Mouse (Mus musculus): ENCODE data around the gene Cdk17.

Gene Cdk17

DNA sequence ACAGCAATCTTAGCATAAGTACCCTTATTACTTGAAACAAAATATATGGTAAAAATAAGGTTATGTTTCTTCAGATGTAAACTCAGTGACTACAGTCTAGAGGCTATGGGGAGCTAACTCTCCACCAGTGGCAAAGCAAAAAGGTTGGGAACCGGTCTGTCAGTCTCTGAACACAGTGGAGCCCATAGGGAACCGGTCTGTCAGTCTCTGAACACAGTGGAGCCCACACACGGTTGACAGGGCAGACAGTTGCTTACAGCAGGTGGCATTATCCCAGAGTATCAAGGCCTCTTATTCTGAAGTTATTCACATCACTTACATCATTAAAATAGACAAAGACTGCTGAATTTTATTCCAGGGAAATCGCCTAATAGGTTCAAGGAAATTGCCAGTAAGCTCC is 70.8 kb downstream of the Cdk17 start:
- DNase-seq (ENCODE audit: low spot score) = no peak

DNA sequence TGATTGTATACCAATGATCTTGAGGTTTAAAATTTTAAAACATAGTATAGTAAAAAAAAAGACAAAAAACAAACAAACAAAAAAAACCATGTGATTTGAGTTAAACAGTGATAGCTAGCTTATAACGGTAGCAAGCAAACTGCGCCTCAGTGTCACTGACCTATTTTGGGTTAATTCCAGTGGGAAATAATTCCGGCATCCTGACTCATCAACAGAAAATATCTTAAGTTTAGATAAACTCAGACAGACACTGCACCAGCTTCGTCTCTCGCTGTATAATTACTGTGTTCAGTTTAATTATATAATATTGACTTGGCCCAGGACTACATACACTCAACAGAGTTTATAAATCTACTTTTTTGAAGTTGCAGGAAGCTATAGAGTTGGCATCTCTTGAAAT is 71.2 kb downstream of the Cdk17 start:
- no peak for DNase-seq (ENCODE audit: low spot score)

DNA sequence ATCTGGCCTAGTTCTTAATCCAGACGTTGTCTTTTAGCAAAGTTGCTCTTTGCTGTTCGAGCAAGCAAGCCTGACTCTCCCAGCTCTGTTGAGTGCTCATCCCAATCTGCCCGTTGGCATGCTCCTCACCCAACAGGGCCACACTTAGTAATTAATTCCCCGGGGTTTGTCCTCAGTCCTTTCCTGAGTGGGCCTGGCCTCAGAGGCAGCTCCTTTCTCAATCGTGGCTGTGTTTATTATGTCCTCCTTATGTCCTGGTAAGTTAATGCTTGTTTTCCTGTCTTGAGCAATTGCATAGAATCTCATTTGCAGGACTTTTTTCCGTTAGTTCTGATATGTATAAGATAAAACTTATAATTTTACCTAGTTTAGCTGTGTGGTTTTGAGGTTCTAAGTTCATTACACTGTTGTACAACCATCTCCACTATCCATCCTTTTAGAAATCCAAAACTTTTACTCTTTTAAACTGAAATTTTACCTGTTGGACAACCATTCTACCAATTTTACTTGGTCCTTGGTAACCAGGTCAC is 73.1 kb downstream of the Cdk17 start:
- no peak for DNase-seq (ENCODE audit: low spot score)

DNA sequence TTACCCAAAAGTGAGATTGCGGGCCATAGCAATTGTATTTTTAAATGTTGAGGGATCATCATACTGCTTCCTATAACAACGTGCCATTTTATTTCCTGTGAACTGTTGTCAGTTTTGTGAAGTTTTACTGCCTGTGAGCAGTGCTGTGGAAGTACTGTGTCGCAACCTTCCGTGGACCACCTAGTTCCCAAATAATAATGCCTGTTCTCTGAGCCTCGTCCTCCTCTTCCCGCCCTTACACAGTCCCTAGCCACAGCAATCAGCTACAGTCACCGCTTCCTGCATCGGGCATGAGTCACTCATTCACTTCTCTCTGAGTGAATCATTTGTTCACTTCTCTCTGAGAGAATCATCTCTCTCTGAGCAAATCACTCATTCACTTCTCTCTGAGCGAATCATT is 74.0 kb downstream of the Cdk17 start:
- DNase-seq (ENCODE audit: low spot score) = no peak

DNA sequence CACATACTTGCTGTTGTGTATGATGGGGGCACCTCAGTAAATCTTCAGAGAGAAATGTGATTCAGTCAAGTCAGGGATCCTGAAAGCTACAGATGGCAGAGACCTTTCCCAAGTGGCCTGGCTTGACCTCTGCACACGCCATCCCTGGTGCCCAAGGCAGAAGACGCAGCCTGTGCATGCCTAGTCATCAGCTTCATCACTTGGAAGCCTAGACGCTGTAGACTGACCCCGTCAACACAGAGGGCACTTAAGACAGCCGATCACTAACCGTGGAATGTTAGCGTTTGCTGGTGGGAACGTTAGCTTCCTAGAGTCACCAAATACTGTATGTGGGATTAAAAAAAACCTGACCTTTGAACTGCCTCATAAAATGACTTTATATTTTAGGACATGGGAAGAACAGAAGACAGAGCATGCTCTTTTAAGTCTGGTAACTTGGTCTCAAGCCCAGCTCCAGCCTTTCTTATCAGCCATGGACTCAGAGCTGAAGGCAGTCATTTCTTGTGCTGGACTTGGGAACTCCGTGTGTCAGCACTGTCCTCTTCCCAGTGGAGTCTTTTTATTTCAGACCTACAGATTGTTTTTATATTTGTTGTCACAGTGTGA is 78.6 kb downstream of the Cdk17 start:
- no peak for DNase-seq (ENCODE audit: low spot score)

DNA sequence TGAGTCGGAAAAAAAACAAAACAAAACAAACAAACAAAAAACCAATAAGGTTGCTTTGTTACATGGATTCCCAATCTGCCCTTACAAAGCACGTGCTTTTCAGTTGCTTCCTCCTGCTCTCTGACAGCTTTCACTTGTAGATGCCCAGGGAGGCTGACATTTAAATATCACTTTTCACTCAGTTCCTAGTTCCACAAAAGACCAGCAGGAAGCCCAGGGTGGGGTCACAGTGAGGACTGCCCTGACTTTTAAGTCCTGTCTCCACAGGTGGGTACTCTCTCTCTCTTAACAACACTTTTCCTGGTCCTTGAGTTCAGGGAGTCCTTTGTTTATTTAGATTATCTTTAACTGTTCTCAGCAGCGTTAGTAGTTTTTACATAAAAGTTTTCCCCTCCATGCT is 81.5 kb downstream of the Cdk17 start:
- DNase-seq (ENCODE audit: low spot score) = no peak

DNA sequence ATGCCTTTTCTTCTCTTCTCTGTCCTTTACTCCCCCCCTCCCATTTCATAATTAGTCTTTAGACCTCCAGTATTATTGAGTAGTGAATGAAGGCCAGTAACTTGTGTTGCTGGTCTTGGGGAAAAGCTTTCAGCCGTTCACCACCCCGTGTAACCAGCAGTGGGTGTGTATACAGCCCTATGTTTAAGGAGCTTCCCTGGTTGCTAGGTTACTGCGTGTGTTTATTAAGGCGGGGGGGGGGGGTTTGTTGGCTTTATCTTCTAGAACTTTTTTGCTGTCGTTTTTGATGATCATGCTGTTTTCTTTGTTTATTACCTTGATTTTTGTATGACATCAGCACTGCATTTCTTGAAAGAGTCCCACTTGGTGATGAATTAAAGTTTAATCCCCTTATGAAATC is 82.2 kb downstream of the Cdk17 start:
- DNase-seq (ENCODE audit: low spot score) = no peak

DNA sequence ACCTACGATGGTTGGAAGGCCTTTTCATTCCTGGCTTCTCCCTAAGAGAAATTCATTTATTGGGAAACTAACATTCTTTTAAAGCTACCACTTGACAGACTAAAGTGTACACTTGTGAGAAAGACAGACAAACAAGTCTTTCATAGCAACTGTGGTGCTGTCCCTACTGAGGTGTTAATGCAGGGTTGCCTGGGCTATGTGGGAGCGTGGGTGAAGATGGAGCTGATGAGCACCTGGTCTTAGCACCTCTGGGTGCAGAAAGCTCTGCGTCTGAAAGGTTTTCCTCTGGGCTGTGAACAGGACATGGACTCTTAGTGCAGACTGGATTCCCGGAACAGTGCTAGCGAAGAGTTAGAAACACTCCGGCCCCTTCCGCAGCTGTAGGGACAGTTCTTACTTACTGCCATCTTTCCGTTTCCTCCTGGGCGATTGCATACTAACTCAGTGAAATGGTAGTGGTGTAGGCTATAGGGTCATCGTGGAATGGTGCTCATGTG is 83.6 kb downstream of the Cdk17 start:
- no peak for DNase-seq (ENCODE audit: low spot score)

DNA sequence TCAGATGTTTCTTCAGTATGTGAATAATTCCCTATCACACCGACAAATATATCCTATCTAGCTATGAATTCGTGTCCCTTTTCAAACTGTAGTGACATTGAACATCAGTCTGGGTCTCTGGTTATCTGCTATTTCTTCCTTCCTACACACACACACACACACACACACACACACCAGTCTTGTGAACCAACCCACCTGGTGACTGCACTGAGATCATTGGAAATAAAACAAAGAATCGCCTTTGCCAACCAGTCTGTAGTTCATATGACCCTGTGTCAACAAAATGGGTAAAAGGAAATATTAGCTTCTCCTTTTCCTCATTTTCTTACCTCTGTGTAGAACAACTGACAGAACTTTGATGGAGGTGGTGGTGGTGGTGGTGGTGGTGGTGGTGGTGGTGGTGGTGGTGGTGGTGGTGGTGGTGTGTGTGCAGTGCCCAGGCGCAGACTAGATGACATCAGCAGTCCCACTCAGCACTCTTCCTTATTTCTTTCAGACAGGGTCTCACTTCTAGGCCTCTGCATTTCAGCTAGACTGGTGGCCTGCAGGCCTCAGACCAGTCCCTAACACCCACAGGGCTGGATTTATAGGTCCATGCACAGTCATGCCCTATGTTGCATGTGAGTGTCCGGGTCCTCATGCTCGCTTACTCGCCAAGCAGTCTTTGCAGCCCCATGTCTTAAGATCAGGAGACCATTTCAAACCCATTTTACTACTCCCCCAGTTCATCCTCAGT is 85.7 kb downstream of the Cdk17 start:
- DNase-seq (ENCODE audit: low spot score) = no peak

DNA sequence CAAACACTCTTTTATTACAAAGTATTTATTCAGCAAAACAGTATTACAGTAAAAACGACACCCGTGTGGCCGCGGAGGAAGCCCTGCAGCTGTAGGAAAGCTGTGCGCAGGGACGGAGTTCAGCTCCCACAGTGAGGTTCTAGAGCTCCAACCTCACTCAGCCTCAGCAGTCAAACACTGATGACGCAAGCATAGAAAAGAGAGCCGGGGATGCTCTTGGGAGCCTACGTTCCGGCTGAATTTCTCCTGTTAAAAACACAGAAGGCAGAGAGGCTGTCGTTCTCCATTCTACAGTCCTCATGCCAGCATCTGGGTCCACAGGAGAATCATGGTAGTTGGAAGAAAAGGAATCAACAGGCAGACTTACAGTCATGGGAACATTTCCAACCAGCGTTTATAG is 86.7 kb downstream of the Cdk17 start:
- DNase-seq (ENCODE audit: low spot score) = no peak

DNA sequence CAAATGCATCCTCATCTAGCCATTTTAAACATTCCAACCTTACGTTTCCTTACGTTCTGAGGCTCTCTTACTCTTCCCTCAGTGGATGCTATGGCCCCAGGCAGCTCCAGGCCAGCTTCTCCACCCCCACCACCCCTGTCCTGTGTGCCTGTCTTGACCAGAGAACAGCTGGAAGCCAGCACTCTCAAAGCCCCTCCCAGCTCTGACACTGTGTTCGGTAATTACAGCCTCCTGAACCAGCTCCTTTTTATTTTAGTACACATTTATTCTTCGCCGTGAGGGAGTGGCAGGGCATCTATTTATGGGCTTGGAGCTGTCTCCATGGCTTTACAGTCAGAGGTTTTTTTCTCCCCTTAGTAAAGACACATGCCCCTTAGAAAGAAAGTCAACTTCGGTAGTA is 87.2 kb downstream of the Cdk17 start:
- DNase-seq (ENCODE audit: low spot score) = no peak

DNA sequence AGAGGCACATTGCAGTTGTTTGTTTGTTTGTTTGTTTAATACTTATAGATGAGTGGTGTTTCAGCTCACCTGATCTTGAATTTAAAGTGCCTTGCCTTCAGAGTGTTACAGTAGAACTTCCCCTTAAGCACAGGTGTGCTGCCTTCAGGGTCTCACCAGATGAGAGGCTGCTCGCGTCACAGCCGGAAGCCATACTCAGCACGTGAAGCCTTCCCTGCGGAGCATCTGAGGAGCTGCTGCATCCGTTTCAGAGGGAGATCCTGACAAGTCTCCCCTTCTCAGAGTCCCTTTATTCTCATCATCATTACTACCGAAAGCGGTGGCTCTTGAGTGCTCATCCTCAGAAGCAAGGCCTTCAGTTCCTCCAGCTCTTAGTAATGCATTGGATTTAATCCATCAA is 87.7 kb downstream of the Cdk17 start:
- DNase-seq (ENCODE audit: low spot score) = no peak

DNA sequence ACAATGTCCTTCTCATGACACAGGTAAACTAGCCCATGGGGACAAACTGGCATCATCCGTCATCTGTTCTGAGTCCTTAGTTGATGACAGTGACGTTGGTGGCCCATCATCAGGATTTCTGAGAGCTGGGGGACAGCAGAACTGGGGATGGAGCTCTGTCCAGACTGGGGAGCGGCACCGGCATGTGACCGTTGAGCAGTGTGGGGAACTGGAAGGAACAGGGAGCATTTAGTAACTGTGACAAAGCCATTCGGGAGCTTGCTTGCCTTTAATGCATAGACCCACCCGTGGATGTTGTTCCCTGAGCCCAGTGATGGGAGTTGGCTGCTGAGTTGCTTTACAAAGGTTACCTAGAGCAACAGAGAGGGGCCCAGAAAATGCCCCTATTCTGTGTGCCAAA is 89.2 kb downstream of the Cdk17 start:
- DNase-seq (ENCODE audit: low spot score) = no peak

DNA sequence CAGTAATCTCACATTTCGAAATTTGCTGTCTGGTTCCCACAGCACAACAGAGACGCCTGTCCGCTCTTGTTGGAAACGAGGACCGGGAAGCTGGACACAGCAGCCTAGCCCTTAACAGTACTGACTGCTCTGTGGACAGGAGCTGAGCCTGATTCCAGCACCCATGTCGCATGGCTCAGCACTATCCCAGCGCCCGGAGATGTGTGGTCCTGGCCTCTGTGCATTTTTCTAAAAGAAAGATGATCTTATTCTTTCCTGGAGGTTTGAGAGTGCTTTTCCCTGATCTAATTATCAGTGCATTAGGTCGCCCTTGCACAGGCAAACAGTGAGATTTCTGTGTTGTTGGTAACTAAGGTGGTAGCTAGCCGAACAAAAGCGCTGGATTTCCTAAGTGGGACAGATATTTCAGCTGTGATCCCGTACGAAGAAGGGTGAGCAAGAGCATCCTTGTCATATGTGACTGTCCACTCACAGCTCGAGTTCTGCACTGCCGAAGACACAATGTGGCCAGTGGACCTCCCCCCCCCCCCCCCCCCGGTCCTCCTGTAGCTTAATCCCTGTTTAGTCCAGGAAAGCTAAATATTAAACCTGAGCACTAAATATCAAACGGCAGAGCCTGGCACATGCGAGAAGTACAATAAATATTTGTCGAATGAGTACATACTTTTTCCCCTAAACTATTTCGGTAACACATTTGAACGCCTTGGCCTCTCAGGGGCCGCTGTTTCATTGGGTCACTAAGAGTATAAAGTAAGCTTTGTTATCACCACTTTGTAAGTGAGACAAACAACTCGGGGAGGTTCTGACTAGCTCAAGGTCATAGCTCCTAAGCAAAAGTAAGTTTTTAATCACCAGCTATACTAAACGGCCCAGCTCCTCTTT is 90.0 kb downstream of the Cdk17 start:
- DNase-seq (ENCODE audit: low spot score) = no peak

DNA sequence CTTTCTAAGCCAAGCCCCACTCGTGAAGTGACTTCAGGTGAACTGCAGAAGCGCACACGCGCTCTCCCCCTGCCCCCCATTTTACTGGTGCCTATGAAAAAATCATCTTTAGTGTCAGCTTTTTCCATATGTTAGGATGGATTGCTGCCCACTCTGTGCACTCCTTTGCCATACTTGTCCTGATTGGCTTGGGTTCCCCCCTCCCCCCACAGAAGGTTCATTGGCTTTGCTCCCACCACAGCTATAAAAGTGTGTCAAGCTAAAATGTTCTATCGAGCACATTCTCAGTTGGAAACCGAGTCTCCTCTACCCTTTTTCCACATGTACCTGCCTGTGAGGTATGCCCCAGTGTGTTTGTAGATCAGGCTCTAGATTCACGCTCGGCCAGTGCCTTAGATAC is 90.8 kb downstream of the Cdk17 start:
- no peak for DNase-seq (ENCODE audit: low spot score)

DNA sequence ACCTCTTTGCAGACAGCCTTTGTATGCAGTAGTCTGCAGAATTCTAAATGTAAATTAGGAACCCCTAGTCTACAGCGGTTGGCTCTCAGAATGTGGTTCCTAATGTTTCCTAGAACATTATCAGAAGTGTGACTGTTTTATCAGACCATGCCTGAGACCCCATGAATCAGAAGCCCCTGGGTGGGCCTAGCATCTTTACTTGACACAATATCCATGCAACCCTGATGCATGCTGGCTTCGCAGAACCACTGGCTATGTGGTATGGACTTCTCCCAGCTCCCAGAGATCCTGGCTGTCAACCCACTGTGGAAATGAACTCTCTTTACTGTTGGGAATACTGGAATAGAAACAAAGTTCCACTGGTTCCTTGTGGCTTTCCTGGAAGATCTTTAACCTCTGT is 92.0 kb downstream of the Cdk17 start:
- no peak for DNase-seq (ENCODE audit: low spot score)

DNA sequence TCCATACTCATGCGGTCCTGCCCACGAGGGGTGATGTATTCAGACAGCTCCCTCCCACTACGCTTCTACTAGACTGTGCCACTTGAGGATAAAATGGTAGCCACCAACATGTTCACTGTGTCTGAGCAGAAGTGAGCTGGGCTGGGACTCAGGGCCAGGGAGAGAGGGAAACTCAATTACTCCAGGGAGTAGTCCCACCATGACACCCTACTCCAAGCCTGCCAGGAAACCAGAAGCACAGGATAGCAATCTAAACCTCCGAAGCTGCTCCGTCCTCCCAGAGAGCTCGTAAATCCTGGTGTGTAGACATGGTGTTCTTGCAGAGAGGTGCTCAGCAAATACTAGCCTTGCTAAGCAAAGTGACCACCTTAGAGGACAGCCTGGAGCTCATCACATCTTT is 92.5 kb downstream of the Cdk17 start:
- DNase-seq (ENCODE audit: low spot score) = no peak

DNA sequence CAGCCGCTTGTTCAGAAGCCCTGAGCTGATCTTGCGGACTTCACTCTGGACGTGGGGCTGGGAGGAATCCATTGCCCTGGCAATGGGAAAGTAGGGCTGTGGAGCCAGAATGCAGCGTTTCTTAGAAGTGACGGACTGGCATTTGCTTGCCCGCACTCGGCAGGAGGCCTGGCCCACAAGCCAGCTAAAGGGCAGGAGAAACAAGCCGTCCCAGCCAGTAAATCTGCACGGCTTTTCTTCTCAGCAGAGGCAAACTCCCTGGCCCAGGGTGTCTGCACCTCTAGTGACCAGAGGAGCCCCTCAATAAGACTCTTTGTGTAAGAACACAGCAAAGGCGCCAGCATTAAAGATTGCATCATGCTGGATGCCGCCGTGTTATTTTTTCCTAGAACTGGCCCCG is 94.6 kb downstream of the Cdk17 start:
- no peak for DNase-seq (ENCODE audit: low spot score)

DNA sequence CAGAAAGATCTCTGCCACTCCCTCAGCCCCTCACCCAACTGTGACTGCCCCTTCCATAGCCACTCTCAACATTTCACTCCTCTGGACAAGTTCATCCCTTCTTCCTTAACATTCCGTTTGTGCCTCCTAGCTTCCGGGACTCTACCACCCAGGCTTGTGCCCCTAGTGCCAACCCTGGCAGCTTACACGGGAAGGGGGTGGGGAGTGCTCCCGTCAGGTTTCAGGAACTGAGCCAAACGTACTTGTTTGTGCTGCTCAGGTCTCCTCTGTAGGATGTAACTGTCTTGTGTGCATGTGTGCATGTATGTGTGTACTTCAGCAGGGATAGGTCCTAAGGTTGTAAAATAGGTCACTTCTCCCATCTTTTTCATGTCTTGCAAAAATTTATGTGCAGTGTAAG is 99.2 kb downstream of the Cdk17 start:
- DNase-seq (ENCODE audit: low spot score) = no peak

DNA sequence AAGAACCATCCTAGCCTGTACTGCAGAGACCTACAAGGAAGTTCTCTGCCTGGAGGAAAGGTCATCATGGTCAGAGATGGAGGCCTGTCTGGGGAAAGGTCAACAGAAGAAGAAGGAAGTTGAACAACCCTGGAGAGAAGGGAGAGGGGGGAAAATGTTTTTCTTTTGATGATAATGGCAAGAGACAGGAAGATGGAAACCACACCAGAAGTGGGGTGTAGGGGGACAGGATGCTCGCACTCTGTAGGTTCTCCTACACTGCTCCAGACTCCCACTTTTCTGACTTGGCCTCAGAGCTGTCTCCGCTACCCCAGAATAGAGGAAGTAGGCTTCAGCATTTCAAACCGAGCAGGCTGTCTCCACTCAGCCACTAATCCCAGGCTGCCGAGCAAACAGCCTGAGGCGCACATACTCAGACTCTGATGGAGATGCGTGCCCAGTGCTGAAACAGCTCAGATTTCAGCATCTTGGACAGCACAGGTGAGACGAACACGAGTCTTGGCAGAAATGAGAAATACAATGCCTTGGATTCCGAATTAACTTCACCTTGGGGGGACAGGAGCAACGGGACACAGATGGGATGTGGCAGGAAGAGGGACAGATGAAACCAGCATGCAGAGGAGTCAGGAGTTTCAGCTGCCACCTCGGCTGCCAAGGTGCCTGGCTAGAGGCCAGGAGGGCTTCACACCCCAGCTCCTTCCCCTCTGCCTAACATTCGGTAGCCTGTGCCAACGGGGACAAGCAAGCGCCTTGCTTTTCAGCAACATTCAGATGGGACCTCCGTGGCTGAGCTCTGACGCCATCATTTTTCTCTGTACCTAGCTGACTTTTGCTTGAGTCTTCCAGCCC is 100.7 kb downstream of the Cdk17 start:
- DNase-seq (ENCODE audit: low spot score) = no peak

DNA sequence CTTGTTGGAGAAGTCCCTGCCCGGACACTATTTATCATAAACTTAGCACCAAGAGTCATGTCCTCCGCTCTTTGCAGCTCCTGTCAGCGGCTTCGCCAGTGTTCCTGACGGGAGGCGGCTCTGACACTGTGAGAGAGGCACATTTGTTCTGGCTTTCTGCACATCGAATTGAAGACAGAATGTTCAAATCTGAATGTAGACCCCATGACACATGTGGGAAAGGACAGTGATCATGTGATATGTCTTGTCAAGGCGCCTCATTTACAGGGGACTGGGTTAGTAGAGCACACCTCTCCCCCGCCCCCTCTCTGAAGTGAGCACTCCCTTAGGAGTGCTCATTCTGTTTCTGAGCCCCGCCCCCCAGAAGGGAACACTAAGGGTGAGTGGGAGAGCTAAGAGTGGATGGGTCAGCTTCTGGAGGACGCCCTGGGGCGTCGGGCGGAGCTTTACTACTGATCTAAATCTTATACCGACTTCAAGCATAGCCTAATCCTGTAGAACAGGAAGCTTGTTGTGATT is 101.4 kb downstream of the Cdk17 start:
- no peak for DNase-seq (ENCODE audit: low spot score)

DNA sequence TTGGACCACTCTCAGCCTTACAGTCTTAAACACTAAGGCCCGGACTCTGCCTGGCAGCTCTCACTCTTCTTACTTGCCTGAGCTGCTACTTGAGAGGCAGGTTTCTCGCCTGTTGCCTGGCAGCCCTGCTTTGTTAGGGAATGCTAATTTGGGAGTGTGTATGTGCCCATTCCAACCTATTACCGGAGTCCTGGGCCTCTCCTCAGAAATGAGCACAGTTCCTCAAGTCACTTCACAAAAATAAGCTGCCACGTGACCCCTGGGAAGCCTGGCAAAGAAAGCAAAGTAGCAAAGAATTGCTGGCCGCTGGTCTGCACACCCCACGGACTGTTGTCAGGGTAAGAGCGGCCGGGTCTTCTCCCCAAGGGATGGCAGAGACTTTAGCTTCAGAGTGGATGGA is 102.8 kb downstream of the Cdk17 start:
- no peak for DNase-seq (ENCODE audit: low spot score)

Measured in yolk sac, embryonic 10.5 days (tissue).